Mouse (Mus musculus): ENCODE measurements around the gene Schip1. TPM values are rescaled to one million over a fixed set of nuclear protein-coding genes. Genes with fewer than 3 reads are reported as not detected.
A peak's percentile ranks its signal among the peaks of the same experiment; 100 is the strongest.

Gene Schip1
- polyA plus RNA-seq, 1 experiment from 2014 or later = 60.3 TPM

DNA sequence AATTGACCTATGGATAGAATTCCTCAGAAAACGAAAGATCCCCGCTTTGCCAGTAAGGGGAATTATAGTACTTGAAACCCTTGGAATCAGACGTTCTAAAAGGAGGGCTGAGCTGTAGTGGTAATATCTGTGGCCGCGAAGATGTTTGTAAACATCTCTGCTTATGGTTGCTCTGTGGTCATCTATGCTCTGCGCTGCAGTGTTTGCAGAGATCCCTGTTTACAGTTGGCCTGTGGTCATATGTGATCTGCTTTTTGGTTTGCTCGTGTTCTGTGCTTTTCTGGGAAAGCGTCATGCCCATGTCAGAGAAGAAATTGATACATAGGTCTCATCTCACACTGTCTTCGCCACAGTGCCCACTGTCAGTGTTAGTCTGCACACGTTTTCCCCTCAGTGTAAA lies 528.0 kb downstream of the Schip1 start:
- Histone ChIP-seq H3K4me3 (ENCODE audit: low read length) (no peak overlapping the region), H3K4me1 (ENCODE audit: control insufficient read depth, insufficient read depth, low read length) (peaks cover 31% of the 10 kb centered on the region), H3K27me3 (ENCODE audit: control insufficient read depth, insufficient read depth, low read length) (no peaks in the 10 kb centered on the region), H3K36me3 (ENCODE audit: control insufficient read depth, insufficient read depth) (peaks cover 2% of the 10 kb centered on the region; the same call in 1 of the 2 replicates), H3K4me2 (ENCODE audit: low read depth, low read length) (no peak overlapping the region), H3K27ac (ENCODE audit: low read length) (no peak overlapping the region), H3K9ac (ENCODE audit: low read length) (no peak overlapping the region), H3K9me3 (replicated peaks; ENCODE audit: control insufficient read depth, low read length) (no peaks in the 10 kb centered on the region)
- WGBS = 83% methylated on average over 10 of the region's 10 CpGs
- no peak for ATAC-seq (replicated peaks; ENCODE audit: extremely low read depth, insufficient read depth, low FRiP score)

DNA sequence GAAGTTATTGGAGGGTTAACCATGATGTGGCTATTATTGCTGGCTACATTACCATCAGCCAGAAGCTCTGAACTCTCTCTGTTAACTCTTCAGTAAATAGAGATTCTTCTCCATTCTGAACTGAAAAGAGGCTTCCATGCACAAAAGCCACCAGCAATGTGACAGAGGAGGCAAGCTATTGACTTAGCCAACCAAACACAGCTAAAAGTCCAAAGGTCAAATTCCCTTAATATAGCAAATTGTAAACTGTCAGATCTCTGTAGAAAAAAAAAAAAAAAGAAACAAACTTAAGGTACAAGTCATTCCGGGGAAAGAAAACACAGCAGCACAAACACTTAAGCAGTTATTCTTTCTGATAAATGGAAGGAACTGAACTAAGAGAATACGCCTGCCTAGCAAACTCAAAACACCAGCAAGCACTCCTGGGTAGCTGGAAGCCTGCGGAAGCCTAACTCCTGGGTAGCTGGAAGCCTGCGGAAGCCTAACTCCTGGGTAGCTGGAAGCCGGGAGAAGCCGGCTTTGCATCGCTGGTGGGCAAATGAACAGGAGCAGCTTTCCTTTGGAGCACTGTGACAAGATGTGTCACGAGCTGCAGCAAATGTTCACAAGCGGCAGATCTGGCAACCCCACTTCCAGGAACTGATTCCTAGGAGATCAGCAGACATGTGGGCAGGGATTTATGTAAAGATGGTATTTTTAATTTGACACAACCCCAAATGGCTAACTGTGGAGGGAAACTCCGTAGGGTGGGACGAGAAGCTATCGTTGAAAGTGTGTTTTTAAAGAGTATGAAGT lies 528.7 kb downstream of the Schip1 start:
- H3K9me3 ChIP-seq (replicated peaks; ENCODE audit: control insufficient read depth, low read length) = no peaks in the 10 kb centered on the region
- WGBS = 74% methylated on average over 12 of the region's 12 CpGs
- peaks cover 2% of the 10 kb centered on the region; the same call in 1 of the 2 replicates for H3K36me3 ChIP-seq (ENCODE audit: control insufficient read depth, insufficient read depth)
- no peak for ATAC-seq (replicated peaks; ENCODE audit: extremely low read depth, insufficient read depth, low FRiP score)
- H3K4me1 ChIP-seq (ENCODE audit: control insufficient read depth, insufficient read depth, low read length) = peaks cover 24% of the 10 kb centered on the region
- H3K27ac ChIP-seq (ENCODE audit: low read length) = no peak overlapping the region
- no peak overlapping the region for H3K9ac ChIP-seq (ENCODE audit: low read length)
- H3K4me3 ChIP-seq (ENCODE audit: low read length) = no peak overlapping the region
- no peak overlapping the region for H3K4me2 ChIP-seq (ENCODE audit: low read depth, low read length)
- H3K27me3 ChIP-seq (ENCODE audit: control insufficient read depth, insufficient read depth, low read length) = no peaks in the 10 kb centered on the region

DNA sequence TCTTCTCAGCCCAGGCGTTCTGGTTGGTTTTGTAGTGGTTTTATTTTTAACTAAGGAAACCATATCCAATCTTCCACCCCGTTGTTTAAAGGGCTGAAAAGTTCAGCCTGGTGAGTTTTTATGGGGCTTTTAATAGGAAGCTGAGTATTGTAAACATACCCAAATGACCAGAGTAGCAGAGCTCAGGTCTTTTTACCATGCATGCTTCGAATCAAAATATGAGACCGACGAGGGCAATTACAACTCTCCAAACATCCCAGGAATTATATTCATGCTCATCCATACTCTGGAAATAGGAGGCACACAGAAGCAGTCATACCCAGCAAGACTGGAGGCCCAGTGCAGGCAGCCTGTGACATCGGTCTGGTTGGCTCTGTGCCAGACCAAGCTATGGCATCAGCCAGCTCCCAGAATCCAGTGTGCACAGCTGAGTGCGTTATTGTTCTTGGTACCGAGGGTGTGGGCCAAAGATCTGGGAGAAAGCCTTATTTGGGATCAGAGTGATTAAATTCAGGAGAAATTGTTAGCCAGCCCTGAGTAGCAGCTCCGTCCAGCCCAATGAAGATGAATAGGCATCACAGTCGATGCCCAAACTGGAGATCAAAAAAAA lies 530.8 kb downstream of the Schip1 start:
- H3K4me3 ChIP-seq (ENCODE audit: low read length) = no peak overlapping the region
- peaks cover 2% of the 10 kb centered on the region; the same call in 1 of the 2 replicates for H3K36me3 ChIP-seq (ENCODE audit: control insufficient read depth, insufficient read depth)
- 64% methylated on average over 10 of the region's 10 CpGs for WGBS
- peaks cover 9% of the 10 kb centered on the region for H3K4me1 ChIP-seq (ENCODE audit: control insufficient read depth, insufficient read depth, low read length)
- no peaks in the 10 kb centered on the region for H3K9me3 ChIP-seq (replicated peaks; ENCODE audit: control insufficient read depth, low read length)
- no peak for ATAC-seq (replicated peaks; ENCODE audit: extremely low read depth, insufficient read depth, low FRiP score)
- no peaks in the 10 kb centered on the region for H3K27me3 ChIP-seq (ENCODE audit: control insufficient read depth, insufficient read depth, low read length)
- H3K9ac ChIP-seq (ENCODE audit: low read length) = no peak overlapping the region
- H3K27ac ChIP-seq (ENCODE audit: low read length) = no peak overlapping the region
- no peak overlapping the region for H3K4me2 ChIP-seq (ENCODE audit: low read depth, low read length)

DNA sequence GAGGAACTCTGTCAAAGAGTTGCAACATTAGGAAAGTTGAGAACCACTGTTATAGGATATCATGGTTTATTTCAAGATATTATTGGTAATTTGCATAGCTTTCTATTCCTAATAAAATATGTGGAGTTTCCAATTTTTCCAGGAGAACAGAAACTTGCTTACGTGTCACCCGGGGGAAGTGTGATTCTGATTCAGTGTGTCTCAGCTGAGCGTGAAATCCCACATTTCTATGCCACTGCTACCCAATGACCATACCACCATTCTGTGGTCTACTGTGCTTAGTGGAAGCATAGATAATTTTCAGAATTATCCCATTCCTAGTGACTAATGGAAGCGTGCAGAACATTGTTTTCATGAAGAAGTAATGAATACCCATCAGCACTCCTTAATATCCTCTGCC lies 532.3 kb downstream of the Schip1 start:
- H3K27ac ChIP-seq (ENCODE audit: low read length) = no peak overlapping the region
- 96% methylated on average over 4 of the region's 4 CpGs for WGBS
- H3K4me3 ChIP-seq (ENCODE audit: low read length) = no peak overlapping the region
- H3K36me3 ChIP-seq (ENCODE audit: control insufficient read depth, insufficient read depth) = peaks cover 2% of the 10 kb centered on the region; the same call in 1 of the 2 replicates
- H3K9me3 ChIP-seq (replicated peaks; ENCODE audit: control insufficient read depth, low read length) = no peaks in the 10 kb centered on the region
- H3K27me3 ChIP-seq (ENCODE audit: control insufficient read depth, insufficient read depth, low read length) = no peaks in the 10 kb centered on the region
- no peak overlapping the region for H3K9ac ChIP-seq (ENCODE audit: low read length)
- no peak overlapping the region for H3K4me2 ChIP-seq (ENCODE audit: low read depth, low read length)
- ATAC-seq (replicated peaks; ENCODE audit: extremely low read depth, insufficient read depth, low FRiP score) = no peak
- H3K4me1 ChIP-seq (ENCODE audit: control insufficient read depth, insufficient read depth, low read length) = peaks cover 5% of the 10 kb centered on the region

DNA sequence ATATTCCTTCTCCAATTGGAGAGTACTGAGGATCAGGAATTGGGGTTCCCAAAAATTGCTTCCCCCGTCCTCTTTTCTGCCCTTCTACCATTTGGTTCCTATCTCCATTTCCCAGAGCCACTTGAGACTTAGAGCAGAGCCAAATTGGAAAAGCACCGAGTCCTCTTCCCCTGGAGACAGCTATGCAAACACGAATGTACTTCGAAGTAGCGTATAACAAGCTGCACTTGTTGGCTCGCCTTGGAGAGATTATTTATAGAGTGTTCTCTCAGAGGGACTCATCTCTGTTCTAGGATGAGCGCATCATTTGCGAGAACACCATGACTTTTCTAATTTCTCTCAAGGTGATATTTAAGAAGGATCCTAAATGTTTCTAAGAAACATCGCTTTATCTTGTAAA lies 538.3 kb downstream of the Schip1 start:
- Histone ChIP-seq H3K4me1 (ENCODE audit: control insufficient read depth, insufficient read depth, low read length) (peaks cover 19% of the 10 kb centered on the region), H3K4me2 (ENCODE audit: low read depth, low read length) (no peak overlapping the region), H3K27me3 (ENCODE audit: control insufficient read depth, insufficient read depth, low read length) (no peaks in the 10 kb centered on the region), H3K36me3 (ENCODE audit: control insufficient read depth, insufficient read depth) (no peaks in the 10 kb centered on the region), H3K4me3 (ENCODE audit: low read length) (no peak overlapping the region), H3K9ac (ENCODE audit: low read length) (no peak overlapping the region), H3K9me3 (replicated peaks; ENCODE audit: control insufficient read depth, low read length) (no peaks in the 10 kb centered on the region), H3K27ac (ENCODE audit: low read length) (peak overlapping the region; percentile 64)
- WGBS = 50% methylated on average over 9 of the region's 9 CpGs
- ATAC-seq (replicated peaks; ENCODE audit: extremely low read depth, insufficient read depth, low FRiP score) = peak; percentile 55

DNA sequence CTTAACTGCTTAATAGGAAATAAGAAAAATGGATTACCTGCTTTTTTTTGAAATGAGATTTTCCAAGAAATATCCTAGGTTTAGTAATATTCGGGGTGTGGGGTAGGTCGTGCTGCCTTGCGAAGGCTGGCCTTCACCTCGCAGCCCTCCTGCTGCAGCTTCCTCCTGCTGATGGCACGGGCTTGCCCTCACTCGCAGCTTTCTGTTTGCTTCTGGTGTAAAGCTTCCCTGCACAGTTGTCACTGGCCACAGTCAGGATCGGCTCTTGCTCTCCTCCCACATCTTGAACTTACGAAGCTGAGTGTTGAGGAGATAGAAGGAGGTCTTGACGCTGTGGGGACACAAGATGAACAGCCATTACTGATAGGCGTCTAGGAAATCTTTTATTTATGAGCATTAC lies 539.9 kb downstream of the Schip1 start:
- no peak overlapping the region for H3K4me3 ChIP-seq (ENCODE audit: low read length)
- no peaks in the 10 kb centered on the region for H3K36me3 ChIP-seq (ENCODE audit: control insufficient read depth, insufficient read depth)
- H3K4me1 ChIP-seq (ENCODE audit: control insufficient read depth, insufficient read depth, low read length) = peaks cover 29% of the 10 kb centered on the region
- no peak for ATAC-seq (replicated peaks; ENCODE audit: extremely low read depth, insufficient read depth, low FRiP score)
- H3K9ac ChIP-seq (ENCODE audit: low read length) = no peak overlapping the region
- H3K4me2 ChIP-seq (ENCODE audit: low read depth, low read length) = no peak overlapping the region
- 71% methylated on average over 10 of the region's 10 CpGs for WGBS
- H3K27me3 ChIP-seq (ENCODE audit: control insufficient read depth, insufficient read depth, low read length) = no peaks in the 10 kb centered on the region
- H3K9me3 ChIP-seq (replicated peaks; ENCODE audit: control insufficient read depth, low read length) = no peaks in the 10 kb centered on the region
- H3K27ac ChIP-seq (ENCODE audit: low read length) = no peak overlapping the region

DNA sequence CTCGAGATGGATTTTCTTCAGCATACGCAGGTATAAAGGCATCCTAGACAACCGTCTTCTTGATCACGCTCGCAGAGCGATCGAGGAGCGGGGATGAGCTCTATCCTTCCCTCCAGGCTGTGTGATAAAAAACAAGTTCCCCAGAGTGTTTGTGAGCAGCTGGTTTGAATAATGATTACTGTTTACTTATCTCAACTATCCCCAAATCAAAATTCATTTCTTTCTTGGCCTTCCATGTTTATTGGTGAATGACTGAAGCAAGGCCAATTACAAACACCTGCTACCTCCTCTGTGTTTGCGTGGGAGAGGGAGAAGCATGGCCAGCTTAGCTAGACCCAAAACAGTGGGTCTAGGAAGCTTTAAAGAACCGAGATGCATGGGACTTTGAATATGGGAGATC lies 540.4 kb downstream of the Schip1 start:
- H3K27ac ChIP-seq (ENCODE audit: low read length) = no peak overlapping the region
- no peak for ATAC-seq (replicated peaks; ENCODE audit: extremely low read depth, insufficient read depth, low FRiP score)
- H3K4me2 ChIP-seq (ENCODE audit: low read depth, low read length) = no peak overlapping the region
- H3K9me3 ChIP-seq (replicated peaks; ENCODE audit: control insufficient read depth, low read length) = no peaks in the 10 kb centered on the region
- no peak overlapping the region for H3K4me3 ChIP-seq (ENCODE audit: low read length)
- 85% methylated on average over 10 of the region's 10 CpGs for WGBS
- no peak overlapping the region for H3K9ac ChIP-seq (ENCODE audit: low read length)
- H3K36me3 ChIP-seq (ENCODE audit: control insufficient read depth, insufficient read depth) = no peaks in the 10 kb centered on the region
- peaks cover 34% of the 10 kb centered on the region for H3K4me1 ChIP-seq (ENCODE audit: control insufficient read depth, insufficient read depth, low read length)
- no peaks in the 10 kb centered on the region for H3K27me3 ChIP-seq (ENCODE audit: control insufficient read depth, insufficient read depth, low read length)

DNA sequence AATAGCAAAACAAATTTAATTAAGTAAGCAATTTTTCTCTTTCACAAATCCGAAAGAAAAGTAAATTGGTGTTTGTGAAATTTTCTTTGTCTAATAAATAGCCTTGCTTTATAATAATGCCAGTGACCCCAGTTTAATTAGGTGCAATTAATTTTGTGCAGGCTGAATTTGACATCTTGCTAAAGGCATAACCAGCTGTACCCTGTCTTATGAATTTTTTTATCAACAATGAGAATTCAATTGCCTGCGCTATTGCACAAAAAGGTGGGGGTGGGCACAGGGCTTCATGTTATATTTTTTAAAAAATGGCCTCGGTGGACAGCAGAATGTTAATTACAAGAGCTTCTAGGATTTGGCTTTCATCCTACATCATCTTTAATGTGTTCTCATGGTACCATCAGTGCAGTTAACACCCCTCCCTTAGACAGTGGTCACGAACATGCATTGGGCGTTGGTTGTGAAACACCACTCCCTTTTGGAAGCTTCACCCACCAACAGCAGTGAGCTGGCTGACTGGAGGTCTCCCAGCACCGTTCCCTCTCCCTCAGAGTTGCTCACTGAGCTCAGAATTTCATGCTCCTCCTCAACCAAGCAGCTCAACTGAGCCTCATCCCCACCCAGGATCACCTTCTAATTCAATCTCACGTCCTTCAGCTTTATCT lies 541.5 kb downstream of the Schip1 start:
- 84% methylated on average over 7 of the region's 7 CpGs for WGBS
- Histone ChIP-seq H3K4me3 (ENCODE audit: low read length) (no peak overlapping the region), H3K9ac (ENCODE audit: low read length) (no peak overlapping the region), H3K27me3 (ENCODE audit: control insufficient read depth, insufficient read depth, low read length) (no peaks in the 10 kb centered on the region), H3K4me1 (ENCODE audit: control insufficient read depth, insufficient read depth, low read length) (peaks cover 34% of the 10 kb centered on the region), H3K9me3 (replicated peaks; ENCODE audit: control insufficient read depth, low read length) (no peaks in the 10 kb centered on the region), H3K4me2 (ENCODE audit: low read depth, low read length) (no peak overlapping the region), H3K27ac (ENCODE audit: low read length) (no peak overlapping the region), H3K36me3 (ENCODE audit: control insufficient read depth, insufficient read depth) (no peaks in the 10 kb centered on the region)
- ATAC-seq (replicated peaks; ENCODE audit: extremely low read depth, insufficient read depth, low FRiP score) = no peak

DNA sequence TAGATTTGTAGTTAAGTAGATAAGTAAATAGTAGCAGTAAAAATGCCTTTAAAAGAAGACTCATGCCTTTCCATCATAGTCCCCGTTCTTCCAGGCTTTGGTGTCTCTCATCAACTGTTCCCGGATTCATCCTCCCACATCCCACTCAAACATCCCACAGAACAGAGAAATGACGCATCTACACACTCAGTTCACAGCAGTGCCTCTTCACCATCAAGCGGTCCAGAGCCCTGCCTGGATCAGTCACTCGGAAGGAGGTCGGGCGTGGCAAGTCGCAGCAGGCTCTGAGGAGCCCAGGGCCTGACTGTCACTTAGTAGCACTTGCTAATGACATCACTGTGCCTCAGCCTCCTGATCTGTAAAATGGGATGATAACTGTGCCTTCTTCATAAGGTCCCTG lies 542.1 kb downstream of the Schip1 start:
- Histone ChIP-seq H3K27ac (ENCODE audit: low read length) (no peak overlapping the region), H3K27me3 (ENCODE audit: control insufficient read depth, insufficient read depth, low read length) (no peaks in the 10 kb centered on the region), H3K4me2 (ENCODE audit: low read depth, low read length) (no peak overlapping the region), H3K9me3 (replicated peaks; ENCODE audit: control insufficient read depth, low read length) (no peaks in the 10 kb centered on the region), H3K4me3 (ENCODE audit: low read length) (no peak overlapping the region), H3K36me3 (ENCODE audit: control insufficient read depth, insufficient read depth) (no peaks in the 10 kb centered on the region), H3K4me1 (ENCODE audit: control insufficient read depth, insufficient read depth, low read length) (peaks cover 34% of the 10 kb centered on the region), H3K9ac (ENCODE audit: low read length) (no peak overlapping the region)
- ATAC-seq (replicated peaks; ENCODE audit: extremely low read depth, insufficient read depth, low FRiP score) = no peak
- 87% methylated on average over 8 of the region's 8 CpGs for WGBS
